Mouse (Mus musculus) cortical plate, adult 2 months (tissue): ENCODE measurements around the gene Trp53i11. TPM values are rescaled to one million over a fixed set of nuclear protein-coding genes. Genes with fewer than 3 reads are reported as not detected.

Source experiments
- H3K27ac ChIP-seq: fragments of 200-500 bp; 2 replicates; pipeline ENCODE4 v1.5.1; 2012; ENCODE audit warnings: low read length, control low read depth, inconsistent platforms; ENCODE audit not compliant: insufficient read depth
- H3K4me1 ChIP-seq: fragments of 200-500 bp; 2 replicates; pipeline ENCODE4 v1.6.1; 2011; ENCODE audit warnings: low read length; ENCODE audit not compliant: control insufficient read depth, insufficient read depth
- H3K4me3 ChIP-seq: fragments of 200-500 bp; 2 replicates; pipeline ENCODE4 v1.5.1; 2011; ENCODE audit warnings: mild to moderate bottlenecking, low read length, control low read depth; ENCODE audit not compliant: insufficient read depth
- CTCF ChIP-seq: fragments of 200-500 bp; IDR thresholded peaks from 2 replicates; pipeline ENCODE4 v1.5.1; 2011; ENCODE audit warnings: mild to moderate bottlenecking, control low read depth, low read length; ENCODE audit not compliant: insufficient read depth; ENCODE audit errors: extremely low read depth
- POLR2A ChIP-seq: fragments of 200-500 bp; IDR thresholded peaks from 2 replicates; pipeline ENCODE4 v1.6.1; 2011; ENCODE audit warnings: mild to moderate bottlenecking, low read length, control low read depth; ENCODE audit not compliant: insufficient read depth; ENCODE audit errors: extremely low read depth
- polyA plus RNA-seq: library from polyadenylated mRNA; depleted of rRNA; stranded (reverse); fragments of >200 nt; gene quantifications from 2 replicates; pipeline ENCODE4 v1.2.3, GENCODE M21; 2012

Gene Trp53i11
- polyA plus RNA-seq, 1 experiment, result 62.5 TPM

- Histone ChIP-seq H3K4me3 (no peak overlapping the region), H3K27ac (no peak overlapping the region), H3K4me1 (no peaks in the 10 kb centered on the region)
- TF ChIP-seq POLR2A, result no peak
- TF ChIP-seq CTCF, result no peak
Observed at GRCm38 (mm10) chr2:93212386-93212785, 25.0 kb downstream of the Trp53i11 start.

GRCm38 (mm10) chr2:93212865-93213264 is 25.5 kb downstream of the Trp53i11 start:
- no peak overlapping the region for H3K27ac ChIP-seq
- H3K4me3 ChIP-seq, result no peak overlapping the region
- H3K4me1 ChIP-seq, result no peaks in the 10 kb centered on the region
- TF ChIP-seq POLR2A, result no peak
- TF ChIP-seq CTCF, result no peak

GRCm38 (mm10) chr2:93214192-93214591 is 26.8 kb downstream of the Trp53i11 start:
- TF ChIP-seq CTCF (no peak), POLR2A (no peak)
- no peak overlapping the region for H3K4me3 ChIP-seq

GRCm38 (mm10) chr2:93215790-93216189 is 28.4 kb downstream of the Trp53i11 start:
- no peak for TF ChIP-seq CTCF
- TF ChIP-seq POLR2A, result no peak
- H3K4me3 ChIP-seq, result no peak overlapping the region
- no peak overlapping the region for H3K27ac ChIP-seq
- H3K4me1 ChIP-seq, result no peaks in the 10 kb centered on the region

More at GRCm38 (mm10) chr2:93214192-93214591, 26.8 kb downstream of the Trp53i11 start:
- Histone ChIP-seq H3K27ac (no peak overlapping the region), H3K4me1 (no peaks in the 10 kb centered on the region)

GRCm38 (mm10) chr2:93217015-93217414 is 29.7 kb downstream of the Trp53i11 start:
- Histone ChIP-seq H3K4me3 (no peak overlapping the region), H3K27ac (no peak overlapping the region), H3K4me1 (no peaks in the 10 kb centered on the region)
- TF ChIP-seq CTCF, result peak; percentile 68
- TF ChIP-seq POLR2A, result no peak

GRCm38 (mm10) chr2:93218353-93218990 is 31.1 kb downstream of the Trp53i11 start:
- no peak overlapping the region for H3K4me3 ChIP-seq
- no peaks in the 10 kb centered on the region for H3K4me1 ChIP-seq
- no peak overlapping the region for H3K27ac ChIP-seq
- no peak for TF ChIP-seq POLR2A

- Histone ChIP-seq H3K4me3 (no peak overlapping the region), H3K27ac (no peak overlapping the region), H3K4me1 (no peaks in the 10 kb centered on the region)
- TF ChIP-seq CTCF (no peak), POLR2A (no peak)
Observed at GRCm38 (mm10) chr2:93219576-93219975, 32.2 kb downstream of the Trp53i11 start.

- TF ChIP-seq POLR2A (no peak), CTCF (no peak)
- no peak overlapping the region for H3K27ac ChIP-seq
- H3K4me1 ChIP-seq, result no peaks in the 10 kb centered on the region
- no peak overlapping the region for H3K4me3 ChIP-seq
Observed at GRCm38 (mm10) chr2:93220447-93220846, 33.1 kb downstream of the Trp53i11 start.

- TF ChIP-seq POLR2A (no peak), CTCF (no peak)
- Histone ChIP-seq H3K4me3 (no peak overlapping the region), H3K4me1 (no peaks in the 10 kb centered on the region), H3K27ac (no peak overlapping the region)
Observed at GRCm38 (mm10) chr2:93223463-93223862, 36.1 kb downstream of the Trp53i11 start.
